Mouse (Mus musculus): ENCODE results near the gene Mtrr.
"Not testable (repeated sequence)": the region's sequence is repeated elsewhere in the genome, so short reads cannot be mapped to it uniquely, and the experiment has no call there.

Gene Mtrr

DNA sequence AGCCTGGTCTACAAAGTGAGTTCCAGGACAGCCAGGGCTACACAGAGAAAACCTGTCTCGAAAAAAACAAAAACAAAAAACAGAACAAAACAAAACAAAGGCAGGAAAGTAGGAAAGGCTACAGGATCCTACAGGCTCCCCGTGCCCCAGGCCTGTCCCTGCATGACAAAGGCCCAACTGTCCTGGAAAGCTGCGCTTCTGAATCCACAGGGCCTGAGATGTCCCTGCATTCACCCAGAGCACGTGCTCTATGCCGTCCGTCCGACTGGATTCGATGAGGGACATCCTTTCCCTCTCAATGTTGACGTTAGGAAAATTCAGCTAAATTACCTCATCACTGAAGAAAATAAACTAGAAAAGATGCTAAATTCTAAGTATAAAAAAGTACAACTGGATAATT lies 13.8 kb downstream of the Mtrr start:
- no peak for DNase-seq

DNA sequence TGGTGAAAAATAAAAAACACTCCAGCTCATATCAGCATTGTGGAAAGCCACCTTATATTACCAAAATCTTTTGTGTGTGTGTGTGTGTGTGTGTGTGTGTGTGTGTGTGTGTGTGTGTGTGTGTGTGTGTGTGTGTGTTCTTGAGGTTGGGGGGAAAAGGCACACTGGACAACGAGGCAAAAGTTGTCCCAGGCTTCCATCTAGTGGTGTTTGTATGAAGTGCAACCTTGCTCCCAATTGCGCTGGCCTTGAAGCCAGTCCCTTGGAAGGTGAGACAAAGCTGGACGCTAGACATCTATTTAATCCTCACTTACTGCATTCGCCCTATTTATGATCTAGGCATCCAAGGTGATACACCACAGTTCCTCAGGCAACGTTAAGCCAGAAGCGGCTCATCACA lies 28.6 kb downstream of the Mtrr start:
- not testable (repeated sequence) for DNase-seq

Measured in kidney, postnatal 14 days (tissue).